Mouse (Mus musculus) kidney, adult 9 months (tissue): ENCODE data around the gene Mrgprb4.

Experiments used
- DNase-seq: peaks from one replicate; pipeline ENCODE4 v3.0.0; 2022

Gene Mrgprb4

GRCm38 (mm10) chr7:48199188-48199587, at the start of gene Mrgprb4:
Gene Mrgprb4 (minus strand): TSS chr7:48199288.
- no peak for DNase-seq

DNA sequence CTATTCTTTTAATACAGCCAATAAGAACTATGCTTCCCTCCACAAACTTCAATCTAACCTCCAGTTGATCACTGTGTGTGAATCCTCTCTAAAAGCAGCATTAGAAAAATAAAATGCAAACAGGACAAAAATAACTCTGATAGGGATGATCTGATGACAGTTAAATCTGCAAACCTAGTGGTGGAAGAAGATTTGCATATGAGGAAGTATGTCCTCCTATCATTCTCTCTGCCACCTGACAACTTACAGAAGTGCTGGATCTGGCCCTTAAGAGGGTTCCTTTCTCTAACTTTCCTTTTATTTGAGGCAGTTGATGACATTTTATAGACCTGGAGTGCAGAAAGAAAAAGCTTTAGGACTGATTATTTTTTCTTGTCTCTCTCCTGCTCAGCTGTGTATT, 27.0 kb upstream of the Mrgprb4 start:
- DNase-seq = no peak

- DNase-seq = no peak
Observed at GRCm38 (mm10) chr7:48225065-48225464, 26.0 kb upstream of the Mrgprb4 start.

DNA sequence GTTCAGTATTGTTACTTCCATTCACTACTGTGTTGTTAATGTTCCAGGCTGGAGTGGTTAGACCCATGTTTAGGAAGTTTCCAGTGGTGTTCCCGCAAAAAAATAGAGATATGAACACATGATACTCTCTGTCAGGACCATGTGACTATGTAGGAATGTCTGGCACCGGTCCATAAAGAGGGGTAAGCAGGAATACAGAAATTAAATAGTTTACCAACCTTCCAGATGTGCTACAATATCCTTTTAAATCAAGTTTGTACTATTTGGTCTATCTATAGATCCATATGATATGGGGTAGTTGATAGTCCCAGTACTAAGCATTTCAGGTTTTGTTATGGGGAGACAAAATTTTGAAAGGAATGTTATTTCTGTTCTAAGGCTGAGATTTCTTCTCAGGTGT, 30.2 kb downstream of the Mrgprb4 start, which contains the start of gene Mrgprb5:
Gene Mrgprb5, minus strand, starts transcription at position 101 of the 400 bp plus-strand sequence.
- no peak for DNase-seq

DNA sequence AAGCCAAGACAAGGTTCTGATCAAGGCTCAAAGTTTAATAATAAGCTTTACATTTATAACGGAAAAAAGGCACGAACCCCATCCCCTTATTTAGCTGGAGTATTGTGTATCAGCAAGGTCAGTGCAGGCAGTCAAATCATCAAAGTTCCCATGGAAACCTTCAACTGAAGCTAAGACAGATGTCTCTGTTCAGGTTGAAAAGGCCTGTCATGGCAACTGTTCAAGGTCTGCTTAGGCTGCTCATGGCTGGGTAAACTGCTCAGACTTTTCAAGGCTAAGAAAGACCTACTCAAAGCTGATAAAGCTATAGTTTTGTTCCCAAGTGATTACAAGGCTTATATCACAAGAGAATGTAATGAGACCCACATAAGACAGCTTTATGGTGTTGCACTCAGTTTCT, 31.6 kb downstream of the Mrgprb4 start:
- no peak for DNase-seq
